Mouse (Mus musculus) kidney, adult 10 weeks (tissue): ENCODE results near the gene Sele. TPM values are rescaled to one million over a fixed set of nuclear protein-coding genes. Genes with fewer than 3 reads are reported as not detected.

Experiments
- polyA plus RNA-seq: library from polyadenylated mRNA; stranded (reverse); fragments of 350-450 nt; fragmentation: Illumina TruSeq; extraction: RNeasy Lipid Tissue Mini Kit (QIAGEN cat#74804); gene quantifications from one replicate; pipeline ENCODE4 v1.2.3, GENCODE M21; 2014; ENCODE audit warnings: low read depth, low replicate concordance

The Sele gene
- 0.44 TPM for polyA plus RNA-seq

DNA sequence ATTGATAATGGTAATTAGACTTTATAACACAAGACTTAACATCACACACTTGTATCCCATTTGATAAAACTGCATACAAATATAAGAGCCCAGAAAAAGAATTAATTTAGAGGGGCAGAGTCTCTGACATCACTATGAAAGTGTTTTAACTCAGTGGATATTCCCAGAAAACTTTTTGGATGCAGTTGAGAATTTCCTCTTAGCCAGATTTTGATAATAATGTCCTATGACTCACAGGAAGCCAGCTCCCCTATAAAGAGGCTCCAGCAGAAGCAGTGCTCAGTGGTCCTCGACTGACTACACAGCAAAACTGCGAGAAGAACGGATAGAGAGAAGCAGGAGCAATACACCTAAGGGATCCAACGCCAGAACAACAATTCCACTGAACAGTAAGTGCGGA, at the start of gene Sele:
Gene Sele (plus strand): TSS at position 301 of the 400 bp plus-strand sequence.

DNA sequence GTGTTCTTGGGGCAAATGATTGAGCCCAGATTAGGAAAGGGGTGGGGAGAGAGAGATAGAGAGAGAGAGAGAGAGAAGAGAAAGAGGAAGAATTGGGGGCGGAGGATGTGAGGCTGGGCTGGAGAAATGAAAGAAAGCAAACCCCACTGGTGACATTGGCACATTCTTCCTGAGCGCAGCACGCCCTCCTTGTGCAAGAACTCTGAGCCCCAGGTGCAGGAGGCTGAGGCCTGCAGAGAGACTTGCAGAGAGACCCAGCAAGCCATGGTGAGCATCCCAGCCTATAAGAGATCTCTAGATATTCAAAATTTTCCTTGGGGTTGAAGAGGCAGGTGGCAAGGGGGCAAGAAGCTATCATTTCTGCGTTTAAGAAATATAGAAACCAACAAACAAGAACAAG, 13.9 kb downstream of the Sele start, which contains the start of gene Sell:
Gene Sell (plus strand): TSS at position 58 of the 400 bp plus-strand sequence.

Other genes starting within 250 kb of the Sele start
- 30.5 TPM for gene Scyl3, start 119.1 kb upstream of the Sele start, polyA plus RNA-seq
- 1.5 TPM for gene BC055324, start 53.4 kb upstream of the Sele start, polyA plus RNA-seq
- 14.1 TPM for gene Mettl18, start 53.3 kb upstream of the Sele start, polyA plus RNA-seq
- gene Sell, start 13.7 kb downstream of the Sele start, polyA plus RNA-seq: 0.81 TPM
- gene Selp, start 67.0 kb downstream of the Sele start, polyA plus RNA-seq: 0.32 TPM
- gene F5, start 103.6 kb downstream of the Sele start, polyA plus RNA-seq: 10.3 TPM
- gene Slc19a2, start 200.8 kb downstream of the Sele start, polyA plus RNA-seq: 15.3 TPM
- 65.8 TPM for gene Ccdc181, start 227.4 kb downstream of the Sele start, polyA plus RNA-seq